In genomic region chr13:55963005-55963620, GRCm38 (mm10) we compare ENCODE assay signal across 8 mouse cellular contexts.
DNase-seq lines count a peak whose midpoint lies in the region; ATAC-seq and TF ChIP-seq lines count a peak whose summit lies in the region.

No protein-coding gene starts in this region.

- no peak overlapping the region for H3K27ac ChIP-seq in heart, embryonic 10.5 days
- no peak overlapping the region for H3K27ac ChIP-seq in kidney, adult 2 months (ENCODE audit: insufficient read depth, low read depth, low read length)
- H3K27ac ChIP-seq in limb, embryonic 12.5 days, result peak overlapping the region; percentile 92
- H3K27ac ChIP-seq in midbrain, postnatal 0 days (ENCODE audit: low read depth, low read length), result no peak overlapping the region
- H3K27ac ChIP-seq in testis, adult 2 months (ENCODE audit: control insufficient read depth, insufficient read depth, low read depth, low read length), result no peak overlapping the region

- no peaks in the 10 kb centered on the region for H3K9me3 ChIP-seq in heart, embryonic 10.5 days
- no peaks in the 10 kb centered on the region for H3K9me3 ChIP-seq in limb, embryonic 12.5 days
- H3K9me3 ChIP-seq in midbrain, postnatal 0 days (ENCODE audit: low read length), result no peaks in the 10 kb centered on the region

- peaks cover 30% of the 10 kb centered on the region for H3K4me1 ChIP-seq in heart, embryonic 10.5 days
- no peaks in the 10 kb centered on the region for H3K4me1 ChIP-seq in kidney, adult 2 months (ENCODE audit: control insufficient read depth, insufficient read depth, low read length)
- peaks cover 47% of the 10 kb centered on the region for H3K4me1 ChIP-seq in limb, embryonic 12.5 days (replicated peaks)
- peaks cover 3% of the 10 kb centered on the region; the same call in 1 of the 2 replicates for H3K4me1 ChIP-seq in midbrain, postnatal 0 days (ENCODE audit: insufficient read depth, low read length)
- no peaks in the 10 kb centered on the region; the same call in 1 of the 2 replicates for H3K4me1 ChIP-seq in testis, adult 2 months (ENCODE audit: control insufficient read depth, insufficient read depth, low read length)

- TF ChIP-seq POLR2A in kidney, adult 2 months (IDR thresholded peaks at IDR 0.05; ENCODE audit: low read depth, low read length), result no peak
- TF ChIP-seq POLR2A in testis, adult 2 months (IDR thresholded peaks at IDR 0.05; ENCODE audit: control insufficient read depth, low read depth, low read length), result no peak

- peak overlapping the region; percentile 44 for H3K4me3 ChIP-seq in heart, embryonic 10.5 days
- no peak overlapping the region for H3K4me3 ChIP-seq in kidney, adult 2 months (ENCODE audit: insufficient read depth, low read depth, low read length)
- H3K4me3 ChIP-seq in limb, embryonic 12.5 days (replicated peaks), result peak overlapping the region; percentile 43
- peak overlapping the region; percentile 27; the same call in 1 of the 2 replicates for H3K4me3 ChIP-seq in midbrain, postnatal 0 days (ENCODE audit: low read depth, low read length)
- peak overlapping the region; percentile 16 for H3K4me3 ChIP-seq in testis, adult 2 months (ENCODE audit: control insufficient read depth, low read depth, low read length)

- WGBS in heart, embryonic 10.5 days, result 8% methylated on average over 22 of the region's 22 CpGs
- WGBS in kidney, adult 2 months, result 7% methylated on average over 22 of the region's 22 CpGs
- WGBS in limb, embryonic 12.5 days, result 2% methylated on average over 22 of the region's 22 CpGs
- WGBS in midbrain, postnatal 0 days, result 3% methylated on average over 22 of the region's 22 CpGs

- peak overlapping the region; percentile 83 for H3K4me2 ChIP-seq in limb, embryonic 12.5 days
- peak overlapping the region; percentile 53 for H3K4me2 ChIP-seq in midbrain, postnatal 0 days (ENCODE audit: low read depth, low read length, poor library complexity, severe bottlenecking)

- peak; percentile 84 for ATAC-seq in limb, embryonic 12.5 days (ENCODE audit: insufficient number of reproducible peaks, insufficient read depth, low FRiP score, low TSS enrichment, low read depth)
- ATAC-seq in midbrain, postnatal 0 days (ENCODE audit: low FRiP score), result peak; percentile 62; the same call in 1 of the 2 replicates

- no peaks in the 10 kb centered on the region for H3K36me3 ChIP-seq in heart, embryonic 10.5 days
- no peaks in the 10 kb centered on the region for H3K36me3 ChIP-seq in kidney, adult 2 months (ENCODE audit: control insufficient read depth, insufficient read depth, low read length)
- H3K36me3 ChIP-seq in limb, embryonic 12.5 days, result no peaks in the 10 kb centered on the region
- no peaks in the 10 kb centered on the region for H3K36me3 ChIP-seq in midbrain, postnatal 0 days (ENCODE audit: insufficient read depth, low read length)
- H3K36me3 ChIP-seq in testis, adult 2 months (ENCODE audit: control insufficient read depth, insufficient read depth, low read length), result no peaks in the 10 kb centered on the region

- peak; percentile 86 for DNase-seq in heart, embryonic 10.5 days (ENCODE audit: low spot score)
- DNase-seq in heart, adult 8-10 months (ENCODE audit: low spot score), result no peak
- DNase-seq in embryo, embryonic 10 days (ENCODE audit: low spot score), result peak; percentile 93
- peak; percentile 60 for DNase-seq in gastrocnemius, postnatal 10 days
- DNase-seq in kidney, adult 2 months, result peak; percentile 63
- peak; percentile 85 for DNase-seq in midbrain, postnatal 0 days (ENCODE audit: low spot score)

- peak; percentile 82 for TF ChIP-seq CTCF in kidney, adult 2 months (conservative IDR thresholded peaks at IDR 0.05; ENCODE audit: insufficient read depth, insufficient read length, low read depth, low read length)
- TF ChIP-seq CTCF in midbrain, postnatal 0 days (IDR thresholded peaks at IDR 0.05), result peak; percentile 92
- peak; percentile 68; the same call in 1 of the 2 replicates for TF ChIP-seq CTCF in testis, adult 2 months (IDR thresholded peaks at IDR 0.05; ENCODE audit: control insufficient read depth, insufficient read depth, insufficient replicate concordance, low read depth, low read length)

- peak overlapping the region; percentile 66 for H3K9ac ChIP-seq in limb, embryonic 12.5 days (replicated peaks)
- H3K9ac ChIP-seq in midbrain, postnatal 0 days (replicated peaks; ENCODE audit: low read length, poor library complexity, severe bottlenecking), result no peak overlapping the region

- H3K27me3 ChIP-seq in heart, embryonic 10.5 days (ENCODE audit: insufficient read depth, poor library complexity, severe bottlenecking), result peaks cover 58% of the 10 kb centered on the region
- H3K27me3 ChIP-seq in kidney, adult 2 months (replicated peaks; ENCODE audit: control insufficient read depth, insufficient read depth, low read length), result peaks cover 4% of the 10 kb centered on the region
- H3K27me3 ChIP-seq in limb, embryonic 12.5 days, result peaks cover 22% of the 10 kb centered on the region
- peaks cover 14% of the 10 kb centered on the region for H3K27me3 ChIP-seq in midbrain, postnatal 0 days (ENCODE audit: insufficient read depth, low read length)
- H3K27me3 ChIP-seq in testis, adult 2 months (ENCODE audit: control insufficient read depth, insufficient read depth, low read length), result no peaks in the 10 kb centered on the region
